Mouse (Mus musculus) sigmoid colon, adult 10 weeks (tissue): Measurements from ENCODE around the gene Ribc1. TPM values are rescaled to one million over a fixed set of nuclear protein-coding genes. Genes with fewer than 3 reads are reported as not detected.

ENCODE experiments used
- polyA plus RNA-seq: library from polyadenylated mRNA; stranded (reverse); fragments of 350-450 nt; fragmentation: Illumina TruSeq; extraction: RNeasy Lipid Tissue Mini Kit (QIAGEN cat#74804); gene quantifications from one replicate; pipeline ENCODE4 v1.2.3, GENCODE M21; 2014; ENCODE audit warnings: low read depth, low replicate concordance

The Ribc1 gene
- polyA plus RNA-seq = 2.1 TPM

GRCm38 (mm10) chrX:152016151-152017145, at the start of gene Ribc1, which contains the start of gene Smc1a:
Ribc1 (minus strand) TSS chrX:152016295.
Smc1a (plus strand) TSS chrX:152016428.

GRCm38 (mm10) chrX:152001737-152002710, 14.1 kb downstream of the Ribc1 start, which contains the start of gene Hsd17b10:
Hsd17b10 (plus strand) TSS chrX:152001845.

Other genes starting within 250 kb of the Ribc1 start
- 121 TPM for gene Huwe1, start 215.5 kb downstream of the Ribc1 start, polyA plus RNA-seq
- 60.8 TPM for gene Hsd17b10, start 14.4 kb downstream of the Ribc1 start, polyA plus RNA-seq
- 65.2 TPM for gene Smc1a, start 133 bp upstream of the Ribc1 start, polyA plus RNA-seq
- gene Iqsec2, start 128.0 kb upstream of the Ribc1 start, polyA plus RNA-seq = 2.2 TPM
- 17.4 TPM for gene Kdm5c, start 216.7 kb upstream of the Ribc1 start, polyA plus RNA-seq